Mouse (Mus musculus) ovary, adult 18-20 months (tissue): Measurements from ENCODE around the gene Kif13a.

Experiments
- DNase-seq: peaks from one replicate; pipeline ENCODE4 v3.0.0; 2022; ENCODE audit warnings: low spot score, mixed read lengths

The Kif13a gene

GRCm38 (mm10) chr13:46883381-46883780 lies 46.3 kb downstream of the Kif13a start:
- peak; percentile 50 for DNase-seq

- DNase-seq: no peak
Measured at GRCm38 (mm10) chr13:46880736-46881135, 48.9 kb downstream of the Kif13a start.

- no peak for DNase-seq
Measured at GRCm38 (mm10) chr13:46880243-46880642, 49.4 kb downstream of the Kif13a start.

GRCm38 (mm10) chr13:46877049-46877448 lies 52.6 kb downstream of the Kif13a start:
- DNase-seq: no peak

GRCm38 (mm10) chr13:46875377-46875776 lies 54.3 kb downstream of the Kif13a start:
- DNase-seq: no peak

- DNase-seq: no peak
Measured at GRCm38 (mm10) chr13:46872732-46873131, 56.9 kb downstream of the Kif13a start.

GRCm38 (mm10) chr13:46872194-46872593 lies 57.5 kb downstream of the Kif13a start:
- DNase-seq: no peak

GRCm38 (mm10) chr13:46869464-46869863 lies 60.2 kb downstream of the Kif13a start:
- no peak for DNase-seq

GRCm38 (mm10) chr13:46863169-46863748 lies 66.4 kb downstream of the Kif13a start:
- no peak for DNase-seq

- DNase-seq: no peak
Measured at GRCm38 (mm10) chr13:46859876-46860275, 69.8 kb downstream of the Kif13a start.

GRCm38 (mm10) chr13:46859173-46859572 lies 70.5 kb downstream of the Kif13a start:
- no peak for DNase-seq

GRCm38 (mm10) chr13:46858835-46859152 lies 70.9 kb downstream of the Kif13a start:
- DNase-seq: no peak

GRCm38 (mm10) chr13:46858143-46858834 lies 71.4 kb downstream of the Kif13a start:
- DNase-seq: no peak

- no peak for DNase-seq
Measured at GRCm38 (mm10) chr13:46854456-46854855, 75.2 kb downstream of the Kif13a start.

- no peak for DNase-seq
Measured at GRCm38 (mm10) chr13:46852470-46852869, 77.2 kb downstream of the Kif13a start.

- DNase-seq: no peak
Measured at GRCm38 (mm10) chr13:46845456-46845855, 84.2 kb downstream of the Kif13a start.

- DNase-seq: no peak
Measured at GRCm38 (mm10) chr13:46844561-46845235, 85.0 kb downstream of the Kif13a start.

- no peak for DNase-seq
Measured at GRCm38 (mm10) chr13:46843646-46844045, 86.0 kb downstream of the Kif13a start.

GRCm38 (mm10) chr13:46842185-46842584 lies 87.5 kb downstream of the Kif13a start:
- peak; percentile 19 for DNase-seq

- no peak for DNase-seq
Measured at GRCm38 (mm10) chr13:46841668-46842067, 88.0 kb downstream of the Kif13a start.

- no peak for DNase-seq
Measured at GRCm38 (mm10) chr13:46840676-46841075, 89.0 kb downstream of the Kif13a start.

GRCm38 (mm10) chr13:46839236-46839635 lies 90.4 kb downstream of the Kif13a start:
- no peak for DNase-seq

- no peak for DNase-seq
Measured at GRCm38 (mm10) chr13:46838551-46838950, 91.1 kb downstream of the Kif13a start.
